Mouse (Mus musculus) adrenal gland (tissue): ENCODE data around the gene Shc3.

ENCODE experiments used
- intact Hi-C: fragments of 180-260 bp; cut with DNase I; formaldehyde crosslinking; loops from one replicate; pipeline ENCODE4 v1.15.1; 2025

Shc3 gene

DNA sequence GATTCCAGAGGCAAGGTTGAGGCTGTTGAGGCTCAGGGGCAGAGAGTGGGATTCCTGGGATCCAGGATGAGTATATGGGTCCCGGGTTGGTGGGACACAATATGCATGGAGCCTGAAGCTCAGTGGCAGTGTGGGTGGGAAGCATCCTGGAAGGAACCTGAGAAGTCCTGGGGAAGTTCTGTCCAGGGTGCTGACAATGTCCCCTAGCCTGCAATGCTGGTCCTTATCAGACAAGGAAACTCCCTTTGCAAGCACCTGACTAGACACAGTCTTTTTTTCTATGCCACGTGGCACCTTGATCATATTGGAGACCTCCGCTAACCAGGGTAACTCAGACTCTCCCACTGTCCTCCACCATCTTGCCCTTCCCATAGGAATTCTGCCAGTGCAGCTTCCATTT lies 80.3 kb downstream of the Shc3 start:
- intact Hi-C loops: no loop called here

DNA sequence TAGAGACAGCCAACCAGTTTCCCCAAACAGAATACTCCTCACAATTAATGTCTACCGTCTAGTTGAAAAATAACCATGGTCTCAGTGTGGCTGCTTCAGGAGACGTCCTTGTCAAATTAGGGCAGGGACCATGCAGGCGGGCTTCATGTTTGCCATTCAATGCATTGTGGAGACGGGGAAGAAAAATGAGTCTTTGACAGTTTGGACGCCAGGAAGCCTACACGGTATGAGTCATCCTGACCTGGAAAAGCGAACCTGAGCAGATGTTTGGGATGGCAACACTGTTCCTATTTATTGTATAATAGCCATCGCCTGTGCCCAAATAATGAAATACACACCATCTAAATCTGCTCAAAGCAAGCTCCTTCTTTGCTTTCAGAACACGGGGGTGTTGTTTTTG lies 83.9 kb downstream of the Shc3 start:
- intact Hi-C loops: no loop called here

DNA sequence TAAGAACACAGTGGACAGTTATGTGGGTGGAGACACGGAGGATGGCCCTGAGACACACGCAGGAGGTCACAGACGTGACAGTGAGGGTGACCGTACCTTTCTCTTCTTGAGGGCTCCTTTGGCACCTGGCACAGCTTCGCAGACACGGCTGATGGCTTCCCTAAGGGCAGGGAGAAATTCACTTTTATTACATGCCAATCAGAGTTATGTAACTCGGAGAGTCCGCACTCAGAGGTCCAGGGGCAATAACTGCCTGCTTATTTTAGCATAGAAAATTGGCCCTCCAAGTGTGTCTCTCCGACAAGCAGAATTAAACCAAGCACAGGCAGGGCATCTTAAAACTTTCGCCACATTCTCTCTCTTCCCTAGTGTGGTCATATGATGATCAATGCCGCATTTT lies 86.4 kb downstream of the Shc3 start:
- intact Hi-C loops: no loop called here

DNA sequence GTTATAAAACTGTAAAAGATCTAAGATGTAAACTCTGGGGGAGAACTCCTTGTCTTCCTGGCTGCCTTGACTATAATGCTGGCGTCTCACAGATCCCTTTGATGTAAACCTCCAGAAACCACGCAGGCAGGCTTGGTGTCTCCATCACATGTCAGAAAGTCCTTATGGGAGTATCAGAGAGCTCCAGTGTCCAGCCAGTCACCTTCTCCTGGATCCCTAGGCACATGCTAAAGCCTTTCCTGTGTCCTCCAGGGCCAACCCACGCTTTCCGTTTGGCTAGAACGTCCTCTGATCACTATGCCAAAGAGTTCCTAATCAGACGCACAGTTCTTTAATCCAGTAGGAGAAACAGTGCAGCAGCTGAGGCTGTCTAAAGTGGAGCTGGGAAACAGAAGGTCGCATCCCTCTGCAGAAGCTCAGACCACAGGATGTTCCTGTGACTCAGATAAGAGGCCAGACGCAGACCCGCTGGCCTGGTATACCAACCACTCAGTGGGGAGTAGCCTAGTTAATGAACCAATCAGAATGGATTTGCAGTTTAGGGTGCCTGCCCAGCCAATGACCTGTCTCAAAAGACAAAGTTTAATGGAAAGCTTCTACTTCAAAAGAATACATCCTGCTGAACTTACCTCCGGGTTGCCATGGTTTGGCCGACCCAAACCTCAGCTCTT lies 88.7 kb downstream of the Shc3 start:
- intact Hi-C loops: no loop called here

GRCm38 (mm10) chr13:51479826-51480225 lies 89.4 kb downstream of the Shc3 start:
- intact Hi-C loops: no loop called here

GRCm38 (mm10) chr13:51476991-51477390 lies 92.2 kb downstream of the Shc3 start:
- intact Hi-C loops: no loop called here

- intact Hi-C loops: no loop called here
Observed at GRCm38 (mm10) chr13:51468697-51469250, 100.4 kb downstream of the Shc3 start.

GRCm38 (mm10) chr13:51466117-51466841 lies 102.9 kb downstream of the Shc3 start:
- intact Hi-C loops: no loop called here

GRCm38 (mm10) chr13:51464294-51464693 lies 104.9 kb downstream of the Shc3 start:
- intact Hi-C loops: no loop called here

DNA sequence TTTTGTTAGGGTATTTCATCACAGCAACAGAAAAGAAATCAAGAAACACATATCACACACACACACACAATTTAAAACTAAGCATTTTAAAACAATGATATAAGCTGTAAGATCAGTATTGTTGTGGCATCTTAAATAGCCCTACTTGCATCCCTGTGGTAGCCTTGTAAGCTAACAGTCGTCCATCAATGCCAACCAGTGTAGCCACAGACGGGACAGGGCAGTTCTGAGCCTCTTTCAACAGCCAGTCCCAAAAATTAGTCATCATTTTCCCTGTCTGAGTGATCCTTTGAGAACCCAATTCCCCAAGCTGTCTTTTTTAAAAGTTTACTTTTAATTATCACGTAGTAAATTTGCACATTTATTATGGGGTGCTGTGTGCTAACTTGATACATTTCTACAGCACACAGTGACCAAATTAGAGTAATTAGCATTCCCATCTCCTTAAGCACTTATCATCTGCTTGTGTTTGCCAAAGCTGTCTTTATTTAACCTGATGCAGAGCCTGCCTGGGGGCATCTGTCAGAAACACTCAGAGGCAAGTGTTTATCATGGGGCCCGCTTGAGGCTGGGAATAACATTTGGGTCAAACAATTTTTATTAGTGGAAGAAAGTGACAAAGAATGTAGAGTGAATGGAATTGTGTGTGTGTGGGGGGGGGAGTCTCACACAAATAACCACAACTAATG lies 112.9 kb downstream of the Shc3 start:
- intact Hi-C loops: no loop called here

DNA sequence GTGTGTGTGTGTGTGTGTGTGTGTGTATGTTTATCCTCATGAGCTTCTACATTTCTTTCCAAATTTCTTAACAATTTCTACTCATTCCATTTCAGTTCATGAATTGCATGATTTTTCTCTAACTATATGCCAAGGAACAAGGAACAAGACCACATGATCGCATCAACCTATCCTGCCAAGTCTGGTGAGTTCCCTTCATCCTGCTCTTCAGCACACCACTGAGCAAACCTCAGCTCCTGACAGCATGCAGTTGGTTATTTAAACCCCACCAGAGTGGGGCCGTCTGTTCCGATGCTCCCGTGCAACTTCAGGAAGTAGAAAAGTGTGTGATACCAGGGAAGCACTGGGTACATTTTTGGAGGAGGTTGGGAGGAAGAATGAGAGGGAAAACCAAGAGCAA lies 122.7 kb downstream of the Shc3 start:
- intact Hi-C loops: no loop called here

GRCm38 (mm10) chr13:51442922-51443321 lies 126.3 kb downstream of the Shc3 start:
- intact Hi-C loops: no loop called here

DNA sequence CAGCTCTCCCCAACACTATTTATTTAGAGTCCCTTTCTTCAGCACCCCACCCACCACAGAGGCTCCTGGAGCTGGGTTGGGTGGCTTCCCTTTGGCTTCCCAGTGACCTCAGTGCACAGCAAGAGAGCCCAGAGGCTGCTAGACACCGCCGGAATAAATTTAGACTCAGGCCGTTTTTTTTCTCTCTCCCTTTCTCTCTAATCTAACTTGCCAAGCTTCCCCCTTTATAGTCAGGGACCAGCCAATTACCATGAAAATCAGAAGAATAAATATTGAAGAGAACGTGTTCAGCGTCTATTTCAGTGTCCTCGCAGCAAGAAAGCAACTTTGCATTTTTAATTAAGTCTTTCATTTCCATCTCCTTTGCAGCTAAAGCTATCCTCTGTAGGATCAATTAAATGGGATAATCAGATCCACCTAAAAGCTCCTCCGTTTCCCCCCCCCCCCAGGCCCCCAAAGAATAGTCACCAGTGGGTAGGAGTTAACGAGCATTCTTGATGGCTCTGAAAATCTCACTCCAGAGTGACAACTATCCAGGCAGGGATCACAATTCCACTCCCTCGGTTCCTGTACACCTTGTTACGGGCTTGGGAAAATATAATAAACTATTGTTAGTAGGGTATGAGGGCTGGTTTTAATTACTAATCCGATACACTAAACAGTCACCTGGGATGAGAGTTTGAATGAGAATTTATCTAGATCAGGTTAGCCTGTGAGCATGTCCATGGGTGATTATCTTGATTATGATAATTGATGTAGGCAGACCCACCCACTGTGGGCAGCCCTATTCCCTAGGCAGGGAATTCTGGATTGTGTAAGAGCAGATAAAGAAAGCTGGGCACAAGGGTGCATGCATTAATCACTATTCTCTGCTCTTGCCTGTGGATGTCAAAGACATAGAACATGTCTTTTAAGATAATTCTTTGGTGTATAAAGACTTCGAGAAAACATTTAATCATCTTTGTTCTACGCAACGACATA lies 131.8 kb downstream of the Shc3 start:
- intact Hi-C loops: loop anchor here (10.0 kb wide), 1 partner anchor 177 kb away; no protein-coding TSS in a partner anchor

DNA sequence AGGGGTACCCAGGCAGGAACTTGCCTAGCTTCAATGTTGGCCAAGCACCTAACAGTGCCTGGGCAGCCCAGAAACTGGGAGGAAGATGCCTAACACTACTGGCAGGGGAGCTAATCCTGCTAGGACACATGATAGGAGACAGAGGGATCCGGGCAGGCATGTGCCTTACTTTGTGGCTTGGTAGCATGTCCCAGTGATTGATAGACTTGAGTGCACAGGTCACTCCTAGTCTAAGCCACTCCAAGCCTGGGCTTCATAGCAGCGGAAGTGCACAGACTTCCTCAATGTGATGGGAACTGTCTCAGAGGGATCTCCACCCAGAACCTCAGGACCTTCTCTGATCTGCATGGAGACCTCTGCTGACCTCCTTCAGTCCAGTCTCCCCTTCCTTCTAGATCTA lies 134.1 kb downstream of the Shc3 start:
- intact Hi-C loops: loop anchor here (10.0 kb wide), 1 partner anchor 180 kb away; no protein-coding TSS in a partner anchor

DNA sequence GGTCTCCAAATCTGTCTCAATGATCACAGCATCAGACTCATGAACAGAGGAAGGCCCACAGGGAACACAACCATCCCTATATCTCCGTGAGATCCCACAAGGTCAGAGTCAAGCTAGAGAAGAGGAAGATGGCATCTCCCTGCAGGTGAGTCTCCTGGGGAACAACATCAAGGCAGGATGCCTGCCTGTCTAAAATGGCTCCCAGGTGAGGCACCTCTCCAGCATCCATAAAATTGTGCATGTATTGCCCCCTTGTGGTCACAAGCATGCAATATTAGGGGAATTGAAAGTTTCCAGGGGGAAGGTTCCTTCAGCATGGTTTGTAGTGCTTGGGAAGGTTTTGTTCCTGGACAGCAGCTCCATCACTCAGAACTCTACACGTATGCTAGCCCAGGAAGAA lies 134.8 kb downstream of the Shc3 start:
- intact Hi-C loops: loop anchor here (10.0 kb wide), 1 partner anchor 180 kb away; no protein-coding TSS in a partner anchor

DNA sequence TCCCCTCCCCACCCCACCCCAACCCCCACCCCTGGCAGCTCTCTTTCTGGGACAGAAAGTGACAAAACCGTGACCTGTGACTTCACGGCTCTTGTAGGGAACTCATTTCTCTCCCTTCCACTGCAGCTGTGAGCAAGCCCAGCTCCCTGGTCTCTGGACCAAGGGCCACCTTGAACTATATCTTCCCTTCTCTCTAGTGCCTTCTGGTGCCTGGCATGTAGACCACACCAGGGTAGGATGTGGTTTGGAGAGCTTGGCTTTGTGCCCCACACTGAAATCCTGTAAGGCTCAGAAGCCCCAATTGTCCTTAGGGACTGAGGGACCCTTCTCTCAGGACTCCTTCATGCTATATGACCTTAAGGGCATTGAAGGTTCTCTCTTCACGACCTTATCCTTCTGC lies 135.8 kb downstream of the Shc3 start:
- intact Hi-C loops: loop anchor here (10.0 kb wide), 1 partner anchor 181 kb away; no protein-coding TSS in a partner anchor

DNA sequence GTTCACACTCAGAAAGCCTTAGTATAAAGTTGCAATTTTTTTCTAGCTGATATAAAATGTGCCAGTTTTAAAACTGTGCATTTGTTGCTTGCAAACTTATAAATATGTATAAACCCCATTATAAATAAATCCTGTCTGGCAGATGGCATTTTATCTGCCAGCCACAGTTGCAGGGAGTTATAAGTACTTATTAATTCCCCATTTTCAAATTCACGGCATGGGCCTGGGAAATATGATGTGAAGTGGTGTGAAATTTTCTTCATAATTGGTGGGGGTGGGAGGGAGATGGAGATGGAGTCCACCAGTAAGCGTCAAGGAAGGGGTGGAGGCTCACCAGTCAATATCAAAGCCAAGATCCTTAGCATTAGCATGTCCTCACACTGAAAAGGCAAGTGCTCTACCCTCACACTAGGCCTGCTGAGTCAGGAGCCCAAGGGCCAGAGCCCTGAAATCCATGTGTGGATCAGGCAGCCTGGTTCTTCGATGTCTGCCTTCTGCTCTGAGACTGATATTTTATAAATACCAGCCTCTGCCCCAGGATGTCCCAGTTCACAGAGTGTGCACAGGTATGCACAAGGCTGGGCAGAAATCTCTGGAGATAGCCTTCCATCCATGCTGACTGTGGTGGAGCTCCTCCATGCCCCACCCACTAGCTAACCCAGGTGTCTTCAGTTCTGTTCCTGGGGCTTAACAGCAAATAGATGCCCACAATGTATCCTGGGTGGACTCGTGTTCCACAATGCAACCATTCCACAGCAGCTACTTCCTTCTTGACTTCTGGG lies 143.4 kb downstream of the Shc3 start:
- intact Hi-C loops: no loop called here

DNA sequence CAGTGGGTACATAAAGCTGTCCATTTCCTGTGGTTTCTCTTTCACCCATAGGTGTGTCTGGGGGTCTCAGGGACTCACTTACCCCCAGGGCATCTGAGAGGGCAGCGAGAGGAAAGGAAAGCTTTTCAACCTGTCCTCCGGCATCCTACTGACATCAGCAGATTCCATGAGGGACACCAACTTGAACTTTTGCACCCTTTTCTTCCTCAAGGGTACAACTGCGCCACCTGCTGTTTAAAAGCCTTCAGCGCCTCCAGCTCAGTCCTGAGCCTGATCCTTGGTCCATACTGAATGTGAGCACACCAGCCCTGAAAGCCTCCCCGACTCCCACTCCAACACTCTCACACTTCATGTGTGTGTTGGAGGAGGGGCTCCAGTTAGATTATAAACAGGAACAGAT lies 144.6 kb downstream of the Shc3 start:
- intact Hi-C loops: no loop called here

- intact Hi-C loops: no loop called here
Observed at GRCm38 (mm10) chr13:51423647-51424046, 145.6 kb downstream of the Shc3 start.

GRCm38 (mm10) chr13:51420861-51421260 lies 148.4 kb downstream of the Shc3 start:
- intact Hi-C loops: no loop called here
